Mouse (Mus musculus) thymus, adult 2 months (tissue): ENCODE results near the gene Psma5. TPM values are rescaled to one million over a fixed set of nuclear protein-coding genes. Genes with fewer than 3 reads are reported as not detected.

Source experiments
- DNase-seq: peaks from one replicate; pipeline ENCODE4 v3.0.0; 2021
- H3K27ac ChIP-seq: fragments of 200-500 bp; 2 replicates; pipeline ENCODE4 v1.5.1; 2012; ENCODE audit warnings: low read length, control low read depth; ENCODE audit not compliant: control insufficient read depth, insufficient read depth
- H3K27me3 ChIP-seq: fragments of 200-500 bp; 2 replicates; pipeline ENCODE4 v1.6.1; 2012; ENCODE audit warnings: mild to moderate bottlenecking, low read length, moderate library complexity, mixed read lengths; ENCODE audit not compliant: control insufficient read depth, insufficient read depth
- H3K36me3 ChIP-seq: fragments of 200-500 bp; 2 replicates; pipeline ENCODE4 v1.6.1; 2012; ENCODE audit warnings: mild to moderate bottlenecking, low read length, moderate library complexity; ENCODE audit not compliant: control insufficient read depth, insufficient read depth
- H3K4me1 ChIP-seq: fragments of 200-500 bp; replicated peaks from 2 replicates; pipeline ENCODE4 v1.6.1; 2012; ENCODE audit warnings: low read length; ENCODE audit not compliant: control insufficient read depth, insufficient read depth
- H3K4me3 ChIP-seq: fragments of 200-500 bp; 2 replicates; pipeline ENCODE4 v1.5.1; 2012; ENCODE audit warnings: mild to moderate bottlenecking, low read length, control low read depth, moderate library complexity; ENCODE audit not compliant: control insufficient read depth, insufficient read depth
- CTCF ChIP-seq: fragments of 200-500 bp; IDR thresholded peaks from 2 replicates; pipeline ENCODE4 v1.5.1; 2012; ENCODE audit warnings: mild to moderate bottlenecking, control low read depth, low read length, moderate library complexity, borderline replicate concordance; ENCODE audit not compliant: control insufficient read depth, poor library complexity, insufficient read depth; ENCODE audit errors: extremely low read depth
- POLR2A ChIP-seq: fragments of 200-500 bp; IDR thresholded peaks from 2 replicates; pipeline ENCODE4 v1.6.1; 2012; ENCODE audit warnings: mild to moderate bottlenecking, low read length, control low read depth, moderate library complexity; ENCODE audit not compliant: control insufficient read depth, poor library complexity, insufficient read depth; ENCODE audit errors: extremely low read depth
- WGBS: fragments of 180-500 bp; shearing (Covaris S2); methylation state at CpG from one replicate; pipeline ENCODE4 v1.1.7; 2018; 5-methylcytosine and 5-hydroxymethylcytosine counted together
- polyA plus RNA-seq: library from polyadenylated mRNA; depleted of rRNA; stranded (reverse); fragments of >200 nt; gene quantifications from 2 replicates; pipeline ENCODE4 v1.2.3, GENCODE M21; 2012; rRNA removed

The Psma5 gene
- 57.5 and 71.3 TPM in 2 replicates for polyA plus RNA-seq

GRCm38 (mm10) chr3:108256719-108257637 is at the start of gene Psma5:
TSS of gene Psma5 (plus strand) at chr3:108256926.
- DNase-seq: peak; percentile 91
- peak; percentile 47; the same call in 1 of the 2 replicates for TF ChIP-seq CTCF
- TF ChIP-seq POLR2A: peak; percentile 3; the same call in 1 of the 2 replicates
- H3K36me3 ChIP-seq: peaks cover 2% of the 10 kb centered on the region
- H3K4me3 ChIP-seq: peak within 1 kb of the TSS; percentile 66
- peak within 1 kb of the TSS; percentile 6; the same call in 1 of the 2 replicates for H3K27ac ChIP-seq
- under 1% methylated on average over 79 of the region's 79 CpGs for WGBS
- H3K4me1 ChIP-seq: no peaks in the 10 kb centered on the region
- H3K27me3 ChIP-seq: no peaks in the 10 kb centered on the region

GRCm38 (mm10) chr3:108209001-108209400 is 47.7 kb upstream of the Psma5 start:
- no peak overlapping the region for H3K4me3 ChIP-seq
- no peaks in the 10 kb centered on the region for H3K27me3 ChIP-seq
- no peak overlapping the region for H3K27ac ChIP-seq
- WGBS: 93% methylated on average over 3 of the region's 3 CpGs
- H3K4me1 ChIP-seq: peaks cover 13% of the 10 kb centered on the region
- TF ChIP-seq CTCF (no peak), POLR2A (no peak)
- DNase-seq: no peak
- H3K36me3 ChIP-seq: no peaks in the 10 kb centered on the region

- no peak for DNase-seq
- no peaks in the 10 kb centered on the region for H3K27me3 ChIP-seq
- TF ChIP-seq POLR2A: no peak
- TF ChIP-seq CTCF: no peak
- 10% methylated on average over 8 of the region's 8 CpGs for WGBS
- H3K27ac ChIP-seq: no peak overlapping the region
- peak overlapping the region; percentile 66 for H3K4me3 ChIP-seq
- peaks cover 13% of the 10 kb centered on the region for H3K4me1 ChIP-seq
- H3K36me3 ChIP-seq: no peaks in the 10 kb centered on the region
Observed at GRCm38 (mm10) chr3:108209536-108209935, 47.2 kb upstream of the Psma5 start.

- Histone ChIP-seq H3K27me3 (no peaks in the 10 kb centered on the region), H3K4me1 (peaks cover 13% of the 10 kb centered on the region), H3K27ac (peak overlapping the region; percentile 74), H3K36me3 (no peaks in the 10 kb centered on the region), H3K4me3 (peak overlapping the region; percentile 66)
- DNase-seq: peak; percentile 90
- TF ChIP-seq CTCF (no peak), POLR2A (peak; percentile 78)
- under 1% methylated on average over 68 of the region's 72 CpGs for WGBS
Observed at GRCm38 (mm10) chr3:108209946-108210770, 46.6 kb upstream of the Psma5 start.

- TF ChIP-seq CTCF (peak; percentile 73), POLR2A (no peak)
- peak within 1 kb of the TSS; percentile 74 for H3K27ac ChIP-seq
- WGBS: 2% methylated on average over 14 of the region's 14 CpGs
- DNase-seq: no peak
- H3K27me3 ChIP-seq: no peaks in the 10 kb centered on the region
- H3K36me3 ChIP-seq: no peaks in the 10 kb centered on the region
- H3K4me1 ChIP-seq: peaks cover 13% of the 10 kb centered on the region
- H3K4me3 ChIP-seq: peak within 1 kb of the TSS; percentile 66
Observed at GRCm38 (mm10) chr3:108210771-108211139, 46.0 kb upstream of the Psma5 start, which contains the start of gene Atxn7l2. TSS of gene Atxn7l2 (minus strand) at chr3:108210934.

GRCm38 (mm10) chr3:108211845-108212244 is 44.9 kb upstream of the Psma5 start:
- Histone ChIP-seq H3K36me3 (no peaks in the 10 kb centered on the region), H3K4me1 (peaks cover 13% of the 10 kb centered on the region), H3K27me3 (no peaks in the 10 kb centered on the region), H3K4me3 (no peak overlapping the region), H3K27ac (no peak overlapping the region)
- no peak for TF ChIP-seq CTCF
- TF ChIP-seq POLR2A: no peak
- 91% methylated on average over 6 of the region's 6 CpGs for WGBS
- DNase-seq: no peak
